Mouse (Mus musculus): ENCODE results near the gene Scamp1. TPM values are rescaled to one million over a fixed set of nuclear protein-coding genes. Genes with fewer than 3 reads are reported as not detected.
A peak's percentile ranks its signal among the peaks of the same experiment; 100 is the strongest.

The Scamp1 gene
- polyA plus RNA-seq, 1 experiment from 2014 or later: 9.3 TPM

GRCm38 (mm10) chr13:94253052-94253451, 32.6 kb downstream of the Scamp1 start:
- H3K9me3 ChIP-seq (replicated peaks; ENCODE audit: control insufficient read depth, low read length): no peaks in the 10 kb centered on the region
- no peak overlapping the region for H3K4me2 ChIP-seq (ENCODE audit: low read depth, low read length)
- no peaks in the 10 kb centered on the region for H3K36me3 ChIP-seq (ENCODE audit: control insufficient read depth, insufficient read depth)
- peak overlapping the region; percentile 48; the same call in 1 of the 2 replicates for H3K27ac ChIP-seq (ENCODE audit: low read length)
- H3K4me1 ChIP-seq (ENCODE audit: control insufficient read depth, low read depth, low read length): peaks cover 7% of the 10 kb centered on the region
- no peaks in the 10 kb centered on the region for H3K27me3 ChIP-seq (ENCODE audit: control insufficient read depth, insufficient read depth, low read depth, low read length)
- no peak overlapping the region for H3K4me3 ChIP-seq (ENCODE audit: low read depth, low read length)
- no peak overlapping the region for H3K9ac ChIP-seq (ENCODE audit: low read depth, low read length)
- ATAC-seq (ENCODE audit: low read depth): no peak
- 71% methylated on average over 5 of the region's 5 CpGs for WGBS (ENCODE audit: insufficient replicate concordance)

- Histone ChIP-seq H3K9me3 (replicated peaks; ENCODE audit: control insufficient read depth, low read length) (no peaks in the 10 kb centered on the region), H3K9ac (ENCODE audit: low read depth, low read length) (no peak overlapping the region), H3K27ac (ENCODE audit: low read length) (no peak overlapping the region), H3K27me3 (ENCODE audit: control insufficient read depth, insufficient read depth, low read depth, low read length) (no peaks in the 10 kb centered on the region), H3K4me3 (ENCODE audit: low read depth, low read length) (no peak overlapping the region), H3K36me3 (ENCODE audit: control insufficient read depth, insufficient read depth) (no peaks in the 10 kb centered on the region), H3K4me1 (ENCODE audit: control insufficient read depth, low read depth, low read length) (no peaks in the 10 kb centered on the region; the same call in 1 of the 2 replicates), H3K4me2 (ENCODE audit: low read depth, low read length) (no peak overlapping the region)
- no peak for ATAC-seq (ENCODE audit: low read depth)
- WGBS (ENCODE audit: insufficient replicate concordance): 83% methylated on average over 6 of the region's 8 CpGs
Measured at GRCm38 (mm10) chr13:94250761-94251160, 34.9 kb downstream of the Scamp1 start.

GRCm38 (mm10) chr13:94250188-94250587, 35.5 kb downstream of the Scamp1 start:
- Histone ChIP-seq H3K27me3 (ENCODE audit: control insufficient read depth, insufficient read depth, low read depth, low read length) (no peaks in the 10 kb centered on the region), H3K4me1 (ENCODE audit: control insufficient read depth, low read depth, low read length) (no peaks in the 10 kb centered on the region; the same call in 1 of the 2 replicates), H3K36me3 (ENCODE audit: control insufficient read depth, insufficient read depth) (no peaks in the 10 kb centered on the region), H3K9ac (ENCODE audit: low read depth, low read length) (no peak overlapping the region), H3K9me3 (replicated peaks; ENCODE audit: control insufficient read depth, low read length) (no peaks in the 10 kb centered on the region), H3K4me2 (ENCODE audit: low read depth, low read length) (no peak overlapping the region), H3K4me3 (ENCODE audit: low read depth, low read length) (no peak overlapping the region), H3K27ac (ENCODE audit: low read length) (no peak overlapping the region)
- 75% methylated on average over 5 of the region's 6 CpGs for WGBS (ENCODE audit: insufficient replicate concordance)
- ATAC-seq (ENCODE audit: low read depth): peak; percentile 45

GRCm38 (mm10) chr13:94242897-94243296, 42.8 kb downstream of the Scamp1 start:
- H3K4me2 ChIP-seq (ENCODE audit: low read depth, low read length): no peak overlapping the region
- WGBS (ENCODE audit: insufficient replicate concordance): 68% methylated on average over 2 of the region's 2 CpGs
- H3K27ac ChIP-seq (ENCODE audit: low read length): no peak overlapping the region
- H3K9me3 ChIP-seq (replicated peaks; ENCODE audit: control insufficient read depth, low read length): no peaks in the 10 kb centered on the region
- no peaks in the 10 kb centered on the region for H3K4me1 ChIP-seq (ENCODE audit: control insufficient read depth, low read depth, low read length)
- no peak overlapping the region for H3K4me3 ChIP-seq (ENCODE audit: low read depth, low read length)
- no peaks in the 10 kb centered on the region for H3K36me3 ChIP-seq (ENCODE audit: control insufficient read depth, insufficient read depth)
- H3K27me3 ChIP-seq (ENCODE audit: control insufficient read depth, insufficient read depth, low read depth, low read length): no peaks in the 10 kb centered on the region
- no peak overlapping the region for H3K9ac ChIP-seq (ENCODE audit: low read depth, low read length)
- no peak for ATAC-seq (ENCODE audit: low read depth)

- H3K27ac ChIP-seq (ENCODE audit: low read length): no peak overlapping the region
- no peak overlapping the region for H3K4me2 ChIP-seq (ENCODE audit: low read depth, low read length)
- no peaks in the 10 kb centered on the region for H3K4me1 ChIP-seq (ENCODE audit: control insufficient read depth, low read depth, low read length)
- WGBS (ENCODE audit: insufficient replicate concordance): 52% methylated on average over 4 of the region's 4 CpGs
- H3K9ac ChIP-seq (ENCODE audit: low read depth, low read length): no peak overlapping the region
- no peaks in the 10 kb centered on the region for H3K27me3 ChIP-seq (ENCODE audit: control insufficient read depth, insufficient read depth, low read depth, low read length)
- no peak overlapping the region for H3K4me3 ChIP-seq (ENCODE audit: low read depth, low read length)
- no peaks in the 10 kb centered on the region for H3K36me3 ChIP-seq (ENCODE audit: control insufficient read depth, insufficient read depth)
- no peaks in the 10 kb centered on the region for H3K9me3 ChIP-seq (replicated peaks; ENCODE audit: control insufficient read depth, low read length)
- peak; percentile 78 for ATAC-seq (ENCODE audit: low read depth)
Measured at GRCm38 (mm10) chr13:94241892-94242524, 43.6 kb downstream of the Scamp1 start.

- H3K9me3 ChIP-seq (replicated peaks; ENCODE audit: control insufficient read depth, low read length): no peaks in the 10 kb centered on the region
- no peak overlapping the region for H3K27ac ChIP-seq (ENCODE audit: low read length)
- no peaks in the 10 kb centered on the region for H3K36me3 ChIP-seq (ENCODE audit: control insufficient read depth, insufficient read depth)
- 43% methylated on average over 5 of the region's 5 CpGs for WGBS (ENCODE audit: insufficient replicate concordance)
- ATAC-seq (ENCODE audit: low read depth): no peak
- H3K27me3 ChIP-seq (ENCODE audit: control insufficient read depth, insufficient read depth, low read depth, low read length): no peaks in the 10 kb centered on the region
- no peak overlapping the region for H3K4me2 ChIP-seq (ENCODE audit: low read depth, low read length)
- no peak overlapping the region for H3K9ac ChIP-seq (ENCODE audit: low read depth, low read length)
- H3K4me3 ChIP-seq (ENCODE audit: low read depth, low read length): no peak overlapping the region
- no peaks in the 10 kb centered on the region for H3K4me1 ChIP-seq (ENCODE audit: control insufficient read depth, low read depth, low read length)
Measured at GRCm38 (mm10) chr13:94240873-94241272, 44.8 kb downstream of the Scamp1 start.

- 84% methylated on average over 6 of the region's 6 CpGs for WGBS (ENCODE audit: insufficient replicate concordance)
Measured at GRCm38 (mm10) chr13:94240111-94240510, 45.5 kb downstream of the Scamp1 start.

GRCm38 (mm10) chr13:94239488-94239887, 46.2 kb downstream of the Scamp1 start:
- no peak for ATAC-seq (ENCODE audit: low read depth)
- Histone ChIP-seq H3K36me3 (ENCODE audit: control insufficient read depth, insufficient read depth) (no peaks in the 10 kb centered on the region), H3K9me3 (replicated peaks; ENCODE audit: control insufficient read depth, low read length) (no peaks in the 10 kb centered on the region), H3K9ac (ENCODE audit: low read depth, low read length) (no peak overlapping the region), H3K27ac (ENCODE audit: low read length) (no peak overlapping the region), H3K27me3 (ENCODE audit: control insufficient read depth, insufficient read depth, low read depth, low read length) (no peaks in the 10 kb centered on the region), H3K4me2 (ENCODE audit: low read depth, low read length) (no peak overlapping the region), H3K4me3 (ENCODE audit: low read depth, low read length) (no peak overlapping the region), H3K4me1 (ENCODE audit: control insufficient read depth, low read depth, low read length) (no peaks in the 10 kb centered on the region)
- WGBS (ENCODE audit: insufficient replicate concordance): 62% methylated on average over 4 of the region's 4 CpGs

More at GRCm38 (mm10) chr13:94240111-94240510, 45.5 kb downstream of the Scamp1 start:
- Histone ChIP-seq H3K4me2 (ENCODE audit: low read depth, low read length) (no peak overlapping the region), H3K36me3 (ENCODE audit: control insufficient read depth, insufficient read depth) (no peaks in the 10 kb centered on the region), H3K27ac (ENCODE audit: low read length) (no peak overlapping the region), H3K27me3 (ENCODE audit: control insufficient read depth, insufficient read depth, low read depth, low read length) (no peaks in the 10 kb centered on the region), H3K9ac (ENCODE audit: low read depth, low read length) (no peak overlapping the region), H3K4me1 (ENCODE audit: control insufficient read depth, low read depth, low read length) (no peaks in the 10 kb centered on the region), H3K9me3 (replicated peaks; ENCODE audit: control insufficient read depth, low read length) (no peaks in the 10 kb centered on the region), H3K4me3 (ENCODE audit: low read depth, low read length) (no peak overlapping the region)
- ATAC-seq (ENCODE audit: low read depth): no peak

- H3K4me3 ChIP-seq (ENCODE audit: low read depth, low read length): no peak overlapping the region
- no peak overlapping the region for H3K27ac ChIP-seq (ENCODE audit: low read length)
- H3K4me1 ChIP-seq (ENCODE audit: control insufficient read depth, low read depth, low read length): no peaks in the 10 kb centered on the region
- no peaks in the 10 kb centered on the region for H3K27me3 ChIP-seq (ENCODE audit: control insufficient read depth, insufficient read depth, low read depth, low read length)
- WGBS (ENCODE audit: insufficient replicate concordance): 80% methylated on average over 14 of the region's 14 CpGs
- H3K9ac ChIP-seq (ENCODE audit: low read depth, low read length): no peak overlapping the region
- ATAC-seq (ENCODE audit: low read depth): no peak
- no peaks in the 10 kb centered on the region for H3K9me3 ChIP-seq (replicated peaks; ENCODE audit: control insufficient read depth, low read length)
- no peaks in the 10 kb centered on the region for H3K36me3 ChIP-seq (ENCODE audit: control insufficient read depth, insufficient read depth)
- no peak overlapping the region for H3K4me2 ChIP-seq (ENCODE audit: low read depth, low read length)
Measured at GRCm38 (mm10) chr13:94231871-94232270, 53.8 kb downstream of the Scamp1 start.
